Mouse (Mus musculus) heart, adult 9 months (tissue): Measurements from ENCODE around the gene Lrrc20.
A peak's percentile ranks its signal among the peaks of the same experiment; 100 is the strongest.

Source experiments
- DNase-seq, 2 experiments: peaks; one replicate each; pipeline ENCODE4 v3.0.0; 2022; ENCODE audit warnings: low spot score in 2 of 2

The Lrrc20 gene

GRCm38 (mm10) chr10:61627938-61628250 lies 152.3 kb downstream of the Lrrc20 start:
- DNase-seq, result peak; percentile 74 to 78
